Mouse (Mus musculus) heart, embryonic 10.5 days (tissue): Measurements from ENCODE around the gene Brd3. TPM values are rescaled to one million over a fixed set of nuclear protein-coding genes. Genes with fewer than 3 reads are reported as not detected.

ENCODE experiments used
- DNase-seq: peaks from one replicate; pipeline ENCODE4 v3.0.0-alpha.2; 2017; ENCODE audit warnings: low spot score
- H3K27ac ChIP-seq: fragments of 300-500 bp; sonication (generic); 2 replicates; pipeline ENCODE4 v1.5.1; 2016; ENCODE audit warnings: mild to moderate bottlenecking
- H3K27me3 ChIP-seq: fragments of 300-500 bp; sonication (generic); 2 replicates; pipeline ENCODE4 v1.6.1; 2016; ENCODE audit warnings: mild to moderate bottlenecking; ENCODE audit not compliant: poor library complexity, insufficient read depth, severe bottlenecking
- H3K36me3 ChIP-seq: fragments of 300-500 bp; sonication (generic); 2 replicates; pipeline ENCODE4 v1.6.1; 2016; ENCODE audit warnings: mild to moderate bottlenecking, moderate library complexity
- H3K4me1 ChIP-seq: fragments of 300-500 bp; sonication (generic); 2 replicates; pipeline ENCODE4 v1.6.1; 2016; ENCODE audit warnings: mild to moderate bottlenecking
- H3K4me3 ChIP-seq: fragments of 300-500 bp; sonication (generic); 2 replicates; pipeline ENCODE4 v1.5.1; 2016; ENCODE audit warnings: mild to moderate bottlenecking, moderate library complexity
- H3K9me3 ChIP-seq: fragments of 300-500 bp; sonication (generic); 2 replicates; pipeline ENCODE4 v1.6.1; 2016; ENCODE audit warnings: mild to moderate bottlenecking, moderate library complexity
- WGBS: fragments of 180-500 bp; shearing (Covaris S2); methylation state at CpG from one replicate; pipeline ENCODE4 v1.1.7; 2016; 5-methylcytosine and 5-hydroxymethylcytosine counted together
- polyA plus RNA-seq: library from polyadenylated mRNA; unstranded; fragments of >200 nt; fragmentation: Nextera tagmentation; extraction: Ambion mirVana; gene quantifications from 2 replicates; pipeline ENCODE4 v1.2.1, GENCODE M21; 2016

Brd3 gene
- polyA plus RNA-seq, 1 experiment from 2014 or later, result 135 TPM

DNA sequence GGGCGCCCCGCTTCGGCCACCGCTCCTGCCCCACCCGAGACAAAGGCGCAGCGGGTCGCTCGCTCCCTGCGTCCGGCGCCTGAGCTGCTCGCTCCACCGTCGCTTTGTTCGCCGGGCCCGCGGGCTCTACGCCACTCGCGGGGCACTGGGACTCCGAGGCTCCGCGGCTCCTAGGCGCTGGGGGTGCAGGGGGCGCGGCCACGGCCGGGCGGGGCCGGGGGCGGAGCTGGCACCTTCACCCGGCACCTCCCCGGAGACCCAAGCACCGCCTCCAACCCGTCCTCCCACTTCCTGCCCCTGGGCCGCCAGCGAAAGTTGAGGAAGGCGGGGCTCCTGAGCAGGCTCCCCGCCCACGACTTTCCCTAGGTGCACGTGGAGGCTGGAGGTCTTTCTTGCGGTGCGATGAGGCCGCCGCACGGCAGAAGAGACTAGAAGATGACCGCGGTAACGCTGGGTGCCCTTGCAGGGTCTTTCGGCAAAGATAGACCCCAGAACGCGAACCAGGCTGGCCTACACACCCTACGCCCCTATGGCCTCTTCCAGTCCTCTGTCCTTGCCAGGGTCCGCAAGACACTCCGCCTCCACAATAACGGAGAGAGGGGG, 80.5 kb downstream of the Brd3 start, which contains the start of gene Vav2:
Vav2 (minus strand) TSS at position 179 of the 603 bp plus-strand sequence.
- H3K9me3 ChIP-seq, result no peaks in the 10 kb centered on the region
- 0 out of 2 replicates have a peak, but pooled peaks cover 6% of the 10 kb centered on the region for H3K36me3 ChIP-seq
- peak within 1 kb of the TSS; percentile 93 for H3K27ac ChIP-seq
- WGBS, result under 1% methylated on average over 58 of the region's 58 CpGs
- H3K4me3 ChIP-seq, result peak within 1 kb of the TSS; percentile 83
- H3K27me3 ChIP-seq, result peaks cover 5% of the 10 kb centered on the region; the same call in 1 of the 2 replicates
- DNase-seq, result peak; percentile 98
- peaks cover 52% of the 10 kb centered on the region for H3K4me1 ChIP-seq

DNA sequence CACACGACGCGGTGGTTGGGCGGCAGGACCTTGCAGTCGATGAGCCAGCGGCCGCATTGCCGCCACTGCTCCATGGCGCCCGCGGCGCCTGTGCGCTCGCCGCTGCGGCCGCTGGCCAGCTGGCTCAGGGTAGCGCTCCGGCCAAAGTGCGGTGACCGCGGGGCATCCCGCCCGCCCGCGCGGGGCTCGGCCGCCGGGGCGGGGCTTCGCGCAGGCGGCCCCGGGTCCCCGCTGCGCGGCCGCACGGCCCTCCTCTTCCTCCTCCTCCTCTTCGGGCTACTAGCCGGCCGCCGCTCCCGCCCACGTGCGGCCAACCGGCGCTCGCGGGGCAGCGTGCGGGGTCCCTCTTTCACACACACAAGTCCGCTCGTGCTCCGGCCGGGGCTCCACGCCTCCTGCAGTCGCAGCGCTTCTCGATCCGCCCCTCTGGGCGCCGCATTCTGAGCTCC, 81.0 kb downstream of the Brd3 start:
- H3K4me1 ChIP-seq, result peaks cover 52% of the 10 kb centered on the region
- under 1% methylated on average over 64 of the region's 64 CpGs for WGBS

GRCm38 (mm10) chr2:27425751-27426405, 81.6 kb downstream of the Brd3 start:
- 0 out of 2 replicates have a peak, but pooled peaks cover 6% of the 10 kb centered on the region for H3K36me3 ChIP-seq
- no peak for DNase-seq
- H3K4me1 ChIP-seq, result peaks cover 52% of the 10 kb centered on the region
- peaks cover 5% of the 10 kb centered on the region; the same call in 1 of the 2 replicates for H3K27me3 ChIP-seq
- WGBS, result 0% methylated on average over 60 of the region's 60 CpGs
- peak overlapping the region; percentile 93 for H3K27ac ChIP-seq
- H3K9me3 ChIP-seq, result no peaks in the 10 kb centered on the region
- H3K4me3 ChIP-seq, result peak overlapping the region; percentile 83

More for the DNA sequence above, 81.0 kb downstream of the Brd3 start:
- Histone ChIP-seq H3K27me3 (peaks cover 5% of the 10 kb centered on the region; the same call in 1 of the 2 replicates), H3K27ac (peak overlapping the region; percentile 93), H3K4me3 (peak overlapping the region; percentile 83), H3K9me3 (no peaks in the 10 kb centered on the region), H3K36me3 (0 out of 2 replicates have a peak, but pooled peaks cover 6% of the 10 kb centered on the region)
- peak; percentile 84 for DNase-seq

DNA sequence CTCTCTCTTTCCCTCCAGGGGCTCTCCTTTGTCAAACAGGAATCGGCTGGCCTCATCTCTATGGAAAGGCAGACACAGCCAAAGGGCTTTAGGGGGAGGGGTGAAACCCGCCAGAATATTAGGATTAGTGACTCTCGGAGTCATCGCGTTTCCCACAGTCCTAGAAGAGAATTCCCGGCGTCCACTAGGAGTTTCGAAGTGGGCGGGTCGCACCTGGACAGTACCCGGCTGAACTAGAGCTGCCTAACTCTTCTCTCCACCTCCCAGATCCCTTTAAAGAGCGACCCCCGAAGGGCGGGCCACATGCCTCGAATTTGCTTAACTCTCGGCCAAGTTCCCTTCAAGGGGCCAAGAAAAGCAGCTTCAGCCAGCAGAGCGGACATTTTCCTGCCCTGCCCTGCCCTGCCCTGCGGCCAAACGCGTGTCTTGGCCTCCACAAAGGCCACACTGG, 82.3 kb downstream of the Brd3 start:
- Histone ChIP-seq H3K36me3 (0 out of 2 replicates have a peak, but pooled peaks cover 6% of the 10 kb centered on the region), H3K9me3 (no peaks in the 10 kb centered on the region), H3K27ac (peak overlapping the region; percentile 93), H3K4me3 (peak overlapping the region; percentile 83), H3K4me1 (peaks cover 55% of the 10 kb centered on the region), H3K27me3 (peaks cover 5% of the 10 kb centered on the region; the same call in 1 of the 2 replicates)
- WGBS, result 2% methylated on average over 20 of the region's 20 CpGs
- DNase-seq, result no peak

GRCm38 (mm10) chr2:27423596-27423995, 83.9 kb downstream of the Brd3 start:
- Histone ChIP-seq H3K4me1 (peaks cover 71% of the 10 kb centered on the region), H3K9me3 (no peaks in the 10 kb centered on the region), H3K4me3 (no peak overlapping the region), H3K27ac (no peak overlapping the region), H3K27me3 (no peaks in the 10 kb centered on the region), H3K36me3 (0 out of 2 replicates have a peak, but pooled peaks cover 6% of the 10 kb centered on the region)
- WGBS, result 85% methylated on average over 7 of the region's 7 CpGs
- DNase-seq, result no peak

- Histone ChIP-seq H3K27ac (0 out of 2 replicates have a peak overlapping the region, but pooled peaks have one; percentile 13), H3K9me3 (no peaks in the 10 kb centered on the region), H3K27me3 (no peaks in the 10 kb centered on the region), H3K4me1 (peaks cover 78% of the 10 kb centered on the region), H3K4me3 (no peak overlapping the region), H3K36me3 (0 out of 2 replicates have a peak, but pooled peaks cover 6% of the 10 kb centered on the region)
- WGBS, result 83% methylated on average over 20 of the region's 20 CpGs
- no peak for DNase-seq
Measured at GRCm38 (mm10) chr2:27421293-27422068, 86.0 kb downstream of the Brd3 start.

- H3K36me3 ChIP-seq, result 0 out of 2 replicates have a peak, but pooled peaks cover 6% of the 10 kb centered on the region
- H3K27me3 ChIP-seq, result no peaks in the 10 kb centered on the region
- H3K27ac ChIP-seq, result peak overlapping the region; percentile 65; the same call in 1 of the 2 replicates
- no peaks in the 10 kb centered on the region for H3K9me3 ChIP-seq
- peaks cover 82% of the 10 kb centered on the region for H3K4me1 ChIP-seq
- DNase-seq, result no peak
- H3K4me3 ChIP-seq, result no peak overlapping the region
- WGBS, result 22% methylated on average over 6 of the region's 6 CpGs
Measured at GRCm38 (mm10) chr2:27418577-27419070, 88.8 kb downstream of the Brd3 start.

GRCm38 (mm10) chr2:27417648-27418153, 89.8 kb downstream of the Brd3 start:
- DNase-seq, result no peak
- H3K4me3 ChIP-seq, result no peak overlapping the region
- no peaks in the 10 kb centered on the region for H3K9me3 ChIP-seq
- H3K4me1 ChIP-seq, result peaks cover 79% of the 10 kb centered on the region
- H3K27me3 ChIP-seq, result no peaks in the 10 kb centered on the region
- WGBS, result 38% methylated on average over 5 of the region's 5 CpGs
- H3K27ac ChIP-seq, result peak overlapping the region; percentile 65
- H3K36me3 ChIP-seq, result 0 out of 2 replicates have a peak, but pooled peaks cover 5% of the 10 kb centered on the region

- no peaks in the 10 kb centered on the region for H3K36me3 ChIP-seq
- H3K4me3 ChIP-seq, result no peak overlapping the region
- no peaks in the 10 kb centered on the region for H3K27me3 ChIP-seq
- H3K9me3 ChIP-seq, result no peaks in the 10 kb centered on the region
- H3K27ac ChIP-seq, result peak overlapping the region; percentile 37; the same call in 1 of the 2 replicates
- DNase-seq, result no peak
- peaks cover 87% of the 10 kb centered on the region for H3K4me1 ChIP-seq
- WGBS, result 11% methylated on average over 3 of the region's 3 CpGs
Measured at GRCm38 (mm10) chr2:27416425-27416824, 91.0 kb downstream of the Brd3 start.

GRCm38 (mm10) chr2:27415060-27415783, 92.2 kb downstream of the Brd3 start:
- Histone ChIP-seq H3K9me3 (no peaks in the 10 kb centered on the region), H3K27me3 (no peaks in the 10 kb centered on the region), H3K36me3 (no peaks in the 10 kb centered on the region), H3K4me3 (no peak overlapping the region), H3K4me1 (peaks cover 94% of the 10 kb centered on the region), H3K27ac (peak overlapping the region; percentile 37; the same call in 1 of the 2 replicates)
- 61% methylated on average over 11 of the region's 11 CpGs for WGBS
- no peak for DNase-seq

DNA sequence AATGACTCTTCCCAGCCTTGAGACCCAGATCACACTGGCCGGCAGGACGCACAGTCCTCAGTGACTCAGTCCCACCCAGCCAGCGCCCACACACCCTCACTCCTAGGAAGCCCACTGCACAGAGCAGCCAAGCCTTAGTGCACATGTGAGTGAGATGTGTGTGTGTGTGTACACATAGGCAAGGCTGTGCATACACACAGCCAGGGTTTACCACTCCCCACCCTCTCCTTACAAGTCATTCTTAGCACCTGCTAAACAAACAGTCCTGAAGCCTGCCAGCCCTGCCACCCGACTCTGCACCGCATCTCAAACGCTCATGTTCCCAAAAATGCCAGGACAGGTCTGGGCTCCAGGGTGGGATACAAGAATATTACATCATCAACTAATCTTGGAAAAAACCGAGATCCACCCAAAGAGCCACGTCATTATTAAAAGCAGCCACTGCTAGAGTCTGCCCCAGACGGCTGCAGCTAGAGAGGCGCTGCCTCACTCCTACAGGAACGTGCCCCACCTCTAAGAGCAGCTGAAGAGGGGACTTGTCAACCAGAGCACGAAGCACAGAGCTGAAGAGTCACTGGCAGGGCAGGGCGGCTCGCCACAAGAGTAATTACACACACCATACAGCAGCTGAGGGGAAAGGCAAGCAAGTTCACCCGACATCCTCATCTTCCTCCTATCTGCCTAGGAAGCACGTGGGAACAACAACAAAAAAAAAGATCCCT, 93.4 kb downstream of the Brd3 start:
- Histone ChIP-seq H3K4me3 (peak overlapping the region; percentile 19; the same call in 1 of the 2 replicates), H3K9me3 (no peaks in the 10 kb centered on the region), H3K27ac (peak overlapping the region; percentile 47), H3K4me1 (peaks cover 89% of the 10 kb centered on the region), H3K36me3 (no peaks in the 10 kb centered on the region), H3K27me3 (no peaks in the 10 kb centered on the region)
- no peak for DNase-seq
- WGBS, result 28% methylated on average over 16 of the region's 16 CpGs
